Mouse (Mus musculus) thymus, adult 18-20 months (tissue): Measurements from ENCODE around the gene Hbq1b.
A peak's percentile ranks its signal among the peaks of the same experiment; 100 is the strongest.

Experiments used
- DNase-seq, 2 experiments: peaks; one replicate each; pipeline ENCODE4 v3.0.0; 2022; ENCODE audit warnings: mixed read lengths in 2 of 2

The Hbq1b gene

GRCm38 (mm10) chr11:32301506-32301905 is 14.7 kb downstream of the Hbq1b start:
- DNase-seq = no peak

GRCm38 (mm10) chr11:32302824-32303419 is 16.2 kb downstream of the Hbq1b start:
- no peak for DNase-seq

GRCm38 (mm10) chr11:32303455-32303854 is 16.7 kb downstream of the Hbq1b start:
- no peak for DNase-seq

- no peak for DNase-seq
These were observed 20.2 kb downstream of the Hbq1b start for GRCm38 (mm10) chr11:32307006-32307405.

- no peak for DNase-seq
These were observed 22.7 kb downstream of the Hbq1b start for GRCm38 (mm10) chr11:32309446-32309845.

GRCm38 (mm10) chr11:32309928-32310327 is 23.2 kb downstream of the Hbq1b start:
- DNase-seq = no peak

- DNase-seq = no peak
These were observed 29.2 kb downstream of the Hbq1b start for GRCm38 (mm10) chr11:32316009-32316408.

GRCm38 (mm10) chr11:32320507-32321195 is 33.9 kb downstream of the Hbq1b start:
- no peak for DNase-seq

GRCm38 (mm10) chr11:32321196-32321565 is 34.4 kb downstream of the Hbq1b start:
- peak; percentile 16 to 24 for DNase-seq

GRCm38 (mm10) chr11:32324609-32325008 is 37.8 kb downstream of the Hbq1b start:
- DNase-seq = peak; percentile 51 to 56

- DNase-seq = no peak
These were observed 44.3 kb downstream of the Hbq1b start for GRCm38 (mm10) chr11:32331075-32331474.

GRCm38 (mm10) chr11:32331861-32332260 is 45.1 kb downstream of the Hbq1b start:
- no peak for DNase-seq

- no peak for DNase-seq
These were observed 46.5 kb downstream of the Hbq1b start for GRCm38 (mm10) chr11:32333235-32333634.

GRCm38 (mm10) chr11:32336435-32336907 is 49.7 kb downstream of the Hbq1b start:
- DNase-seq = no peak
